Mouse (Mus musculus) neural tube, embryonic 11.5 days (tissue): ENCODE results near the gene Srgap3. TPM values are rescaled to one million over a fixed set of nuclear protein-coding genes. Genes with fewer than 3 reads are reported as not detected.

ENCODE experiments used
- ATAC-seq: fragments of 200-750 bp; cut with Nextera tagmentation; 2 replicates; pipeline ENCODE4 v1.8.0; 2017; ENCODE audit warnings: moderate number of reproducible peaks, mild to moderate bottlenecking, moderate TSS enrichment, moderate library complexity; ENCODE audit not compliant: insufficient read depth, low FRiP score, low TSS enrichment
- DNase-seq: peaks from one replicate; pipeline ENCODE4 v3.0.0-alpha.2; 2015; ENCODE audit warnings: low spot score
- H3K27ac ChIP-seq: fragments of 300-500 bp; sonication (generic); 2 replicates; pipeline ENCODE4 v1.5.1; 2014; ENCODE audit warnings: low read depth, mild to moderate bottlenecking, low read length
- H3K27me3 ChIP-seq: fragments of 300-500 bp; sonication (generic); 2 replicates; pipeline ENCODE4 v1.6.1; 2014; ENCODE audit warnings: mild to moderate bottlenecking, low read length, mixed read lengths; ENCODE audit not compliant: control insufficient read depth, insufficient read depth
- H3K36me3 ChIP-seq: fragments of 300-500 bp; sonication (generic); 2 replicates; pipeline ENCODE4 v1.6.1; 2014; ENCODE audit warnings: mild to moderate bottlenecking, low read length, moderate library complexity, mixed read lengths; ENCODE audit not compliant: control insufficient read depth, insufficient read depth
- H3K4me1 ChIP-seq: fragments of 300-500 bp; sonication (generic); 2 replicates; pipeline ENCODE4 v1.6.1; 2014; ENCODE audit warnings: low read length, mixed read lengths; ENCODE audit not compliant: control insufficient read depth, insufficient read depth
- H3K4me2 ChIP-seq: fragments of 300-500 bp; sonication (generic); 2 replicates; pipeline ENCODE4 v1.6.1; 2014; ENCODE audit warnings: low read depth, mild to moderate bottlenecking, moderate library complexity
- H3K4me3 ChIP-seq: fragments of 300-500 bp; sonication (generic); 2 replicates; pipeline ENCODE4 v1.5.1; 2014; ENCODE audit warnings: low read depth, low read length
- H3K9ac ChIP-seq: fragments of 300-500 bp; sonication (generic); 2 replicates; pipeline ENCODE4 v1.6.1; 2014; ENCODE audit warnings: mild to moderate bottlenecking, low read length
- H3K9me3 ChIP-seq: fragments of 300-500 bp; sonication (generic); 2 replicates; pipeline ENCODE4 v1.6.1; 2016; ENCODE audit warnings: low read length; ENCODE audit not compliant: control insufficient read depth
- WGBS: fragments of 180-500 bp; shearing (Covaris S2); extraction: QIAGEN DNeasy Blood & Tissue Kit; methylation state at CpG from one replicate; pipeline ENCODE4 v1.1.7; 2014; 5-methylcytosine and 5-hydroxymethylcytosine counted together
- polyA plus RNA-seq: library from polyadenylated mRNA; unstranded; fragments of >200 nt; fragmentation: Nextera tagmentation; extraction: Ambion mirVana; gene quantifications from 2 replicates; pipeline ENCODE4 v1.2.1, GENCODE M21; 2014

Srgap3 gene
- polyA plus RNA-seq, 1 experiment from 2014 or later, result 37.4 TPM

DNA sequence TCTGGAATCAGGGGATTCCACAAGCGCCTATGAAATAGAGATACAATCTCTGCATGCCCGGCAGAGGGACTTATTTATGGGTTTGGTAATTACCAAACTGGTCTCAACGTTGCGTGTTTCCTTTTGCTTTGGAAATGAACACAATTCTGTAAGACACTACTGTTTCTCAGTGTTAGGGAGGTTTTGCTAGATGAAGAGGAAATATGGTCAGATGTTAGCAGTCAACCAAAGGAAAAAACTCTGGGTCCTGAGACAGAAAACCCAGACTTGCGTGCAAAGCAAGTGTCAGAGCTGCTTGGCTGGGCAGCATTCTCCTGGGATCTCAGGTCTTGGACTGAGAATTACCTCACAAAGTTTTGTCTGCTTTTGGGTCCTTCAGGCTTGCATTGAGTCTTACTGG lies 34.5 kb downstream of the Srgap3 start:
- peaks cover 3% of the 10 kb centered on the region; the same call in 1 of the 2 replicates for H3K36me3 ChIP-seq
- no peaks in the 10 kb centered on the region for H3K27me3 ChIP-seq
- H3K4me3 ChIP-seq, result no peak overlapping the region
- H3K9ac ChIP-seq, result no peak overlapping the region
- H3K4me1 ChIP-seq, result no peaks in the 10 kb centered on the region
- no peak overlapping the region for H3K27ac ChIP-seq
- H3K4me2 ChIP-seq, result no peak overlapping the region
- H3K9me3 ChIP-seq, result no peaks in the 10 kb centered on the region
- ATAC-seq (no peak), DNase-seq (no peak)
- WGBS, result 87% methylated on average over 5 of the region's 5 CpGs

DNA sequence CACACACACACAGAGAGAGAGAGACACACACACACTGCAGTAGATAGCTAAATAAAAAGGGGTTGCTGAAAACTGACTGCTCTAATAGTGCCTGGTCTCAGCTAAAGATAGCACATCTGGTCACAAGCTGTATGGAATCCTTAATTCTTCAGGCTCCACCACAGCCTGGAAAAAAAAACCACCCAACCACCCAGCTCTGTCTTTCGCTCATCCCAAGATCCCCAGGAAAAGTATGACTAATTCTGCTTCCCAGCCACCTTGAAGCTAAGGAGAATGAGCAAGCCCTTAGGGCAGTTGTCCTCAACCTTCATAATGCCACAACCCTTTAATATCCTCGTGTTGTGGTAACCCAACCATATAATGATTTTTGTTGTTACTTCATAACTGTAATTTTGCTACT lies 37.4 kb downstream of the Srgap3 start:
- Histone ChIP-seq H3K27me3 (no peaks in the 10 kb centered on the region), H3K4me3 (no peak overlapping the region), H3K9ac (no peak overlapping the region), H3K36me3 (peaks cover 3% of the 10 kb centered on the region; the same call in 1 of the 2 replicates), H3K4me2 (no peak overlapping the region), H3K27ac (no peak overlapping the region), H3K4me1 (no peaks in the 10 kb centered on the region), H3K9me3 (no peaks in the 10 kb centered on the region)
- DNase-seq (no peak), ATAC-seq (no peak)
- WGBS, result 64% methylated on average over 2 of the region's 2 CpGs

DNA sequence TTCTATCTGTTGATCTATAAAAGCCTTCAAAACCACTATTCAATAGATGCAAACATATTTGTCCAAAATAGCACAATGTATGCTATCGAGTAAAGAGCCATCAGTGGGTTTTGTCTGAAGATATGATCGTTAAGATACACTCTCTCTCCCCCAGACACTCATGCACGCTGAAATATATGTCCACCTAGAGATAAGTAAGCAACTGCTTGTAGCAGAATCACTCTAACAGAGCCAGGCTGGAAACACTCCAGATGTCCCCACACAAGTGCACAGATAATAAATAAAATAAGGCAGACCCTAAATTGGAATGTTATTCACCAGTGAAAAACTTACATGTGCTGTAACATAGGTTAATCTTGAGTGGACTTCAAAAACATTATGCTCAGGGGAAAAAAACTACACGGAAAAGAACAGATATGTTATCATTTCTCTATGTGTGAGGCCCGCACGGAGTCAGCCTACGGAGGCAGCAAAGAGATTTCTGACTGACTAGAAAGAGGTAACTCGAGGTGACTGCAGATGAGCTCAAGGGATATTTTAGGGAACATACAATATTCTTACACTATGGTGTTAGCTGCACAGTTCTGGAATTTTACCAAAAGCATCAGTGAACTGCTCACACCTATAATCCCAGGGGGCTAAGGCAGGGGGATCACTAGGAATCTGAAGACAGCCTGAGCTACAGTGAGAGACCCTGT lies 39.0 kb downstream of the Srgap3 start:
- no peak overlapping the region for H3K4me2 ChIP-seq
- H3K9ac ChIP-seq, result no peak overlapping the region
- H3K9me3 ChIP-seq, result no peaks in the 10 kb centered on the region
- H3K36me3 ChIP-seq, result no peaks in the 10 kb centered on the region
- no peak overlapping the region for H3K27ac ChIP-seq
- DNase-seq (no peak), ATAC-seq (no peak)
- H3K4me3 ChIP-seq, result no peak overlapping the region
- H3K27me3 ChIP-seq, result no peaks in the 10 kb centered on the region
- WGBS, result 91% methylated on average over 8 of the region's 8 CpGs
- peaks cover 8% of the 10 kb centered on the region for H3K4me1 ChIP-seq

DNA sequence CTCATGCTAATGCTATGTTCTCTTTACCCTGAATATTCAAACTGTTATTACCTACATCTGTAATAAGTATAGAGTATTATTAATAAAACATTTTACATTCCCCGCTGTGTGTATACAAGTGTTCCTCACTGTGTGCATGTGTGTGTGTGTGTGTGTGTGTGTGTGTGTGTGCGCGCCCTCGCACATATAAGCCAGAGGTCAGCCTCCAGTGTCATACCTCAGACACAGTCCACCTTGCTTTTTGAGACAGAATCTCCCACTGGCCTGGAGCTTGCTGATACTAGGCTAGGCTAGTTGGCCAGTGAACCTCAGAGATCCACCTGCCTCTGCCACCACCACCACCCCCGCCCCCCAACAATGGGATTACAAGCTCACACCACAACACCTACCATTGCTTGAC lies 43.3 kb downstream of the Srgap3 start:
- peak overlapping the region; percentile 14; the same call in 1 of the 2 replicates for H3K9ac ChIP-seq
- no peaks in the 10 kb centered on the region for H3K27me3 ChIP-seq
- no peak overlapping the region for H3K4me3 ChIP-seq
- no peak overlapping the region for H3K4me2 ChIP-seq
- H3K9me3 ChIP-seq, result no peaks in the 10 kb centered on the region
- H3K4me1 ChIP-seq, result peaks cover 46% of the 10 kb centered on the region
- no peaks in the 10 kb centered on the region for H3K36me3 ChIP-seq
- DNase-seq (no peak), ATAC-seq (peak; percentile 17; the same call in 1 of the 2 replicates)
- 87% methylated on average over 5 of the region's 5 CpGs for WGBS
- peak overlapping the region; percentile 89 for H3K27ac ChIP-seq

DNA sequence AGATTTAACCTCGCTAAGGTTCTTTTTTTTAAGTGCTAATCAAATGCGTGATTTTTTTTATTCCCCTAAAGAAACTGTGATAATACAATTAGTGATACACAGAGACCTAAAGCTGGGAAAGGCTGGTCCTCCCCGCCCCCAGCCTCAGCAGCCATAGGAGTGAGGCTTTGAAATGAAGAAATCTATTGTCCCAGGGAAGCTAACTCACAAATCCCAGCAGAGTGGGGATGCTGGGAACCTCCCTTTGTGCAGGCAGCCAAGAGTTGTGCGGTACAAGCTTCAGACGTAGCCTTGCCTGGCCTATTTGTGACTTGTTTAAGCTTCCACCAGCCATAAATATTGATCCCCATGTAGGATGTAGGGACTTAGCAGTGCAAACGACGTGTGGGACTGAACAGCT lies 43.8 kb downstream of the Srgap3 start:
- H3K9ac ChIP-seq, result peak overlapping the region; percentile 40

DNA sequence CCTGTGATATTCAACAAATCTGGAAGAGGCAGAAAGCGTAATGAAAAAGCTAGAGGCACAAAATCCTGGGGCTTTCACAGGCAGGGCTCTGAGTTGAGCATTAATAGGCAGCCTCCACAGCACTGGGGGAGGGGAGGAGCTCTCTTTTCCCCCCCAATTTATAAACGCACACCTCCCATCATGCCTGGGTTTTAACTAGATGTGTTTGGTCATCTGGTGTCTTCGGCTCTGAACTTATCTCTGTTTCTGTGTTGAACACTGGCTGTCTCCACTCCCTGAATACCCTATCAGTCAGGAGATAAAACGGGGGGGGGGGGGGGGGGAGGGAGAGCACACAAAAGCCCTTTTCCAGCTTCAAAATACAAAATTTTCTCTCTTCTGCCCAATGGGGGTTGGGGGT lies 44.3 kb downstream of the Srgap3 start:
- H3K27me3 ChIP-seq, result no peaks in the 10 kb centered on the region
- no peaks in the 10 kb centered on the region for H3K36me3 ChIP-seq
- no peak overlapping the region for H3K4me3 ChIP-seq
- H3K4me2 ChIP-seq, result no peak overlapping the region
- ATAC-seq (peak; percentile 25; the same call in 1 of the 2 replicates), DNase-seq (peak; percentile 33)
- peak overlapping the region; percentile 89 for H3K27ac ChIP-seq
- peak overlapping the region; percentile 40 for H3K9ac ChIP-seq
- 14% methylated on average over 4 of the region's 4 CpGs for WGBS
- H3K9me3 ChIP-seq, result no peaks in the 10 kb centered on the region
- H3K4me1 ChIP-seq, result peaks cover 48% of the 10 kb centered on the region

More for the DNA sequence above, 43.8 kb downstream of the Srgap3 start:
- no peak overlapping the region for H3K4me3 ChIP-seq
- ATAC-seq, result peak; percentile 80
- H3K4me1 ChIP-seq, result peaks cover 46% of the 10 kb centered on the region
- peak overlapping the region; percentile 89 for H3K27ac ChIP-seq
- H3K27me3 ChIP-seq, result no peaks in the 10 kb centered on the region
- H3K9me3 ChIP-seq, result no peaks in the 10 kb centered on the region
- no peaks in the 10 kb centered on the region for H3K36me3 ChIP-seq
- 10% methylated on average over 7 of the region's 7 CpGs for WGBS
- H3K4me2 ChIP-seq, result no peak overlapping the region
- DNase-seq, result peak; percentile 73

DNA sequence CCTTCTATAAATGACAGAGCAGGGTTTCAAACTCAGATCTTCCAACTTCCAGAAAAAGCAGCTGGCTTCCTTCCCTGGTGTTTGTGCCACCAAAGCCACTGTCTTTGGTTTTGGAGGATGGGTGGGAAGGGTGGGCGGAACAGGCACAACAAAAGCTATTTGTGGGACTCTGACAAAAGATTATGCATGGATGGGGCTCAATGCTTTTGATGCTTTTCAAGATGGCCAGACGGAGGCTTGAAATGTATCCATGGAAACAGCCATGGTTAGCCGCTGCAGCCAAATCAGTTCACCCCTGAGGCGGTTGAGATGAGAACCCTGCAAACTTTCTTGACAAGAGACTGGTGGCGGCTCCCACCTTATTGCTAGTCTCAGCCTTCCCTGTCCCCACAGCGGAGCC lies 46.8 kb downstream of the Srgap3 start:
- H3K4me1 ChIP-seq, result peaks cover 63% of the 10 kb centered on the region
- ATAC-seq (peak; percentile 45; the same call in 1 of the 2 replicates), DNase-seq (peak; percentile 74)
- no peaks in the 10 kb centered on the region for H3K36me3 ChIP-seq
- no peak overlapping the region for H3K9ac ChIP-seq
- no peaks in the 10 kb centered on the region for H3K27me3 ChIP-seq
- no peak overlapping the region; the same call in none of the 2 replicates for H3K4me2 ChIP-seq
- peak overlapping the region; percentile 89 for H3K27ac ChIP-seq
- no peak overlapping the region for H3K4me3 ChIP-seq
- H3K9me3 ChIP-seq, result no peaks in the 10 kb centered on the region
- WGBS, result 34% methylated on average over 6 of the region's 6 CpGs

DNA sequence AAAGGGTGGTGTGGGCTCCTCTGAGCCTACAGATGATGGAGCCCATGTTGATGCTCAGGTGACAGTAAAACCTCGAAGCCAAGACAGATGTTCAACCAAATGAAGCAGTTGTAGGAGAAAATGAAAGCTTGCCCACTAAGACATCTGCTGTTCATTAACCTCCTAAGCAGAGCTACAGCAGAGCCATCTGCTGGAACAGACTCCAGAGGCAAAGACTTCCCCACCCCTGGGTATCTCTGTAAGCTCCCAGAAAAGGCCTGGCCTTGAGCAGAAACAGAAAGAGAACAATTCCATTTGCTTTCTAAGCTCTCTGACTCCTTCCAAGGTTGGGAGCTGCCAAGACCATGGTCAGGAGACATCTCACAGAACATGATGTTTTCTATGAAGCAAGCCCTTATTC lies 47.4 kb downstream of the Srgap3 start:
- peak overlapping the region; percentile 89 for H3K27ac ChIP-seq
- H3K9ac ChIP-seq, result no peak overlapping the region; the same call in 1 of the 2 replicates
- no peaks in the 10 kb centered on the region for H3K9me3 ChIP-seq
- ATAC-seq (no peak), DNase-seq (no peak)
- peaks cover 63% of the 10 kb centered on the region for H3K4me1 ChIP-seq
- WGBS, result 27% methylated on average over 1 of the region's 1 CpGs
- peak overlapping the region; percentile 25 for H3K4me2 ChIP-seq
- no peak overlapping the region for H3K4me3 ChIP-seq
- H3K27me3 ChIP-seq, result no peaks in the 10 kb centered on the region
- H3K36me3 ChIP-seq, result no peaks in the 10 kb centered on the region

DNA sequence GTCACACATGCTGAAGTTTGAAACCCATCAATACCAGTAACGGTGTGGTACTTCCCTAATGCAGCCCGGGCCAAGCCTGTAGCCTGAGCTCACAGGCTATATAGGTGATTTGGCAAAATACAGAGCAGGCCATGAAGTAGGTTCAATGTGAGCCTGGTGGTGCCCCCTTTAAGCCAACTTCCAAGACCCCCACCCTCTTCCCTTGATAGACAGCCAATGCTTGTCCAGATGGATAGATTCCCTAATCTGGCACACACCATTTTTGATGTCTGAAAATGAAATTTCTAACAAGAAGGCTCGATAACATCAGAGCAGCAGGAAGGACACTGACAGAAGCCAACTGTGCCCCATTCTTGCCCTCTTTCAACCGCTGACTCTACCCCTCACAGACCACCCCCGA lies 47.8 kb downstream of the Srgap3 start:
- peaks cover 63% of the 10 kb centered on the region for H3K4me1 ChIP-seq
- no peak overlapping the region for H3K4me3 ChIP-seq
- no peaks in the 10 kb centered on the region for H3K27me3 ChIP-seq
- H3K9me3 ChIP-seq, result no peaks in the 10 kb centered on the region
- DNase-seq (no peak), ATAC-seq (no peak)
- H3K4me2 ChIP-seq, result peak overlapping the region; percentile 25
- H3K27ac ChIP-seq, result peak overlapping the region; percentile 89
- H3K36me3 ChIP-seq, result no peaks in the 10 kb centered on the region
- WGBS, result 84% methylated on average over 5 of the region's 5 CpGs
- H3K9ac ChIP-seq, result no peak overlapping the region
